Mouse (Mus musculus) kidney, adult 2 months (tissue): ENCODE results near the gene Msi2.

ENCODE experiments used
- CTCF ChIP-seq: fragments of 200-500 bp; conservative IDR thresholded peaks from 2 replicates; pipeline ENCODE4 v1.5.1; 2011; ENCODE audit warnings: low read depth, mild to moderate bottlenecking, control low read depth, low read length, moderate library complexity, mixed read lengths; ENCODE audit not compliant: insufficient read depth, insufficient read length
- POLR2A ChIP-seq: fragments of 200-500 bp; IDR thresholded peaks from one replicate; pipeline ENCODE4 v1.6.1; 2011; ENCODE audit warnings: low read depth, low read length, control low read depth

DNA sequence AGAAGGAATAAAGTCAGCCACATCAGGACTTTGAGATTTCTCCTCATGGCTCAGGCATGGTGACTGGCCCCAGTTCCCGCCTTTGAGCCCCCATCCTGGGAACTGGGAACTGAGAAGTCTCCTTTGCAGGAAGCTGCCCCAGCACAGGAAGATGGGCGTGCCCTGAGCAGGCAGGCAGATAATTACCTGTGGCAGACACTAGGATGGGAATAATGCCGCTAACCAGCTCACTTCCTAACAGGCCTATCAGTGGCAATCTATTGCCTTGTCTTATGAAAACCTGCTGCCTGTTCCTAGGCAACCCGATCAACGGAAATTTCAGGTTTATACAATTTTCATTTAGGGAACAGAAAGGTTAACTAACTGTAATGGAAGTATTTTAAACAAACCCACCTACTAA is 319.3 kb downstream of the Msi2 start:
- no peak for TF ChIP-seq CTCF
- TF ChIP-seq POLR2A = no peak
